Mouse (Mus musculus): ENCODE data around the gene Trim14. TPM values are rescaled to one million over a fixed set of nuclear protein-coding genes. Genes with fewer than 3 reads are reported as not detected.

Gene Trim14
- total and polyA plus RNA-seq, 2 experiments from 2014 or later: 0.46 to 10.9 TPM

- peaks cover 45% of the 10 kb centered on the region for H3K36me3 ChIP-seq (replicated peaks; ENCODE audit: control insufficient read depth, insufficient read depth, low read length)
- no peak overlapping the region for H3K27ac ChIP-seq (ENCODE audit: low read depth)
- ATAC-seq (ENCODE audit: insufficient read depth, low read depth) (peak; percentile 29), DNase-seq (ENCODE audit: low spot score) (peak; percentile 32)
- no peak overlapping the region for H3K4me3 ChIP-seq (ENCODE audit: low read depth, low read length)
- no peaks in the 10 kb centered on the region for H3K27me3 ChIP-seq (ENCODE audit: control insufficient read depth, insufficient read depth, low read length)
- H3K4me1 ChIP-seq (ENCODE audit: control insufficient read depth, insufficient read depth): no peaks in the 10 kb centered on the region
- no peak for TF ChIP-seq EP300 (IDR thresholded peaks at IDR 0.05; ENCODE audit: low read depth)
- peak; percentile 90 for TF ChIP-seq CTCF (IDR thresholded peaks at IDR 0.05; ENCODE audit: low read depth)
- 52% methylated on average over 4 of the region's 4 CpGs for WGBS
- H3K9ac ChIP-seq (replicated peaks; ENCODE audit: low read depth, low read length): no peak overlapping the region
- H3K9me3 ChIP-seq (replicated peaks; ENCODE audit: control insufficient read depth, low read length): no peaks in the 10 kb centered on the region
- no peak overlapping the region for H3K4me2 ChIP-seq (ENCODE audit: low read depth, low read length)
Observed at GRCm38 (mm10) chr4:46497286-46497892, 38.6 kb downstream of the Trim14 start.

GRCm38 (mm10) chr4:46495543-46495942 is 40.4 kb downstream of the Trim14 start:
- Histone ChIP-seq H3K4me1 (ENCODE audit: control insufficient read depth, insufficient read depth) (no peaks in the 10 kb centered on the region), H3K9ac (replicated peaks; ENCODE audit: low read depth, low read length) (no peak overlapping the region), H3K36me3 (replicated peaks; ENCODE audit: control insufficient read depth, insufficient read depth, low read length) (peaks cover 30% of the 10 kb centered on the region), H3K27me3 (ENCODE audit: control insufficient read depth, insufficient read depth, low read length) (no peaks in the 10 kb centered on the region), H3K9me3 (replicated peaks; ENCODE audit: control insufficient read depth, low read length) (no peaks in the 10 kb centered on the region), H3K4me3 (ENCODE audit: low read depth, low read length) (no peak overlapping the region), H3K4me2 (ENCODE audit: low read depth, low read length) (no peak overlapping the region), H3K27ac (ENCODE audit: low read depth) (no peak overlapping the region)
- no peak for TF ChIP-seq CTCF (IDR thresholded peaks at IDR 0.05; ENCODE audit: low read depth)
- no peak for TF ChIP-seq EP300 (IDR thresholded peaks at IDR 0.05; ENCODE audit: low read depth)
- peak; percentile 1 for DNase-seq (ENCODE audit: low spot score)
- no peak for ATAC-seq (ENCODE audit: insufficient read depth, low read depth)
- WGBS: 87% methylated on average over 12 of the region's 12 CpGs

- 92% methylated on average over 6 of the region's 6 CpGs for WGBS
- H3K27ac ChIP-seq (ENCODE audit: low read depth): no peak overlapping the region
- H3K36me3 ChIP-seq (replicated peaks; ENCODE audit: control insufficient read depth, insufficient read depth, low read length): peaks cover 24% of the 10 kb centered on the region
Observed at GRCm38 (mm10) chr4:46493071-46493470, 42.9 kb downstream of the Trim14 start.

GRCm38 (mm10) chr4:46489028-46489925 is 46.7 kb downstream of the Trim14 start, which contains the start of gene Nans:
Nans (plus strand) TSS chr4:46489248.
- peak within 1 kb of the TSS; percentile 90 for H3K4me2 ChIP-seq (ENCODE audit: low read depth, low read length)
- no peak for TF ChIP-seq EP300 (IDR thresholded peaks at IDR 0.05; ENCODE audit: low read depth)
- under 1% methylated on average over 57 of the region's 58 CpGs for WGBS
- H3K4me1 ChIP-seq (ENCODE audit: control insufficient read depth, insufficient read depth): peaks cover 12% of the 10 kb centered on the region
- DNase-seq (ENCODE audit: low spot score) (peak; percentile 93), ATAC-seq (ENCODE audit: insufficient read depth, low read depth) (peak; percentile 96)
- no peaks in the 10 kb centered on the region for H3K27me3 ChIP-seq (ENCODE audit: control insufficient read depth, insufficient read depth, low read length)
- H3K4me3 ChIP-seq (ENCODE audit: low read depth, low read length): peak within 1 kb of the TSS; percentile 84
- peak within 1 kb of the TSS; percentile 50 for H3K27ac ChIP-seq (ENCODE audit: low read depth)
- no peaks in the 10 kb centered on the region for H3K9me3 ChIP-seq (replicated peaks; ENCODE audit: control insufficient read depth, low read length)
- peak within 1 kb of the TSS; percentile 78 for H3K9ac ChIP-seq (replicated peaks; ENCODE audit: low read depth, low read length)
- peaks cover 19% of the 10 kb centered on the region for H3K36me3 ChIP-seq (replicated peaks; ENCODE audit: control insufficient read depth, insufficient read depth, low read length)

More at GRCm38 (mm10) chr4:46493071-46493470, 42.9 kb downstream of the Trim14 start:
- Histone ChIP-seq H3K9ac (replicated peaks; ENCODE audit: low read depth, low read length) (no peak overlapping the region), H3K4me3 (ENCODE audit: low read depth, low read length) (no peak overlapping the region), H3K9me3 (replicated peaks; ENCODE audit: control insufficient read depth, low read length) (no peaks in the 10 kb centered on the region), H3K4me1 (ENCODE audit: control insufficient read depth, insufficient read depth) (no peaks in the 10 kb centered on the region), H3K4me2 (ENCODE audit: low read depth, low read length) (no peak overlapping the region), H3K27me3 (ENCODE audit: control insufficient read depth, insufficient read depth, low read length) (no peaks in the 10 kb centered on the region)
- TF ChIP-seq CTCF (IDR thresholded peaks at IDR 0.05; ENCODE audit: low read depth) (no peak), EP300 (IDR thresholded peaks at IDR 0.05; ENCODE audit: low read depth) (no peak)
- ATAC-seq (ENCODE audit: insufficient read depth, low read depth): no peak
- no peak for DNase-seq (ENCODE audit: low spot score)

GRCm38 (mm10) chr4:46487348-46487747 is 48.6 kb downstream of the Trim14 start:
- 76% methylated on average over 5 of the region's 5 CpGs for WGBS
- no peak for TF ChIP-seq EP300 (IDR thresholded peaks at IDR 0.05; ENCODE audit: low read depth)
- no peak for TF ChIP-seq CTCF (IDR thresholded peaks at IDR 0.05; ENCODE audit: low read depth)
- peaks cover under 1% of the 10 kb centered on the region; the same call in 1 of the 2 replicates for H3K36me3 ChIP-seq (replicated peaks; ENCODE audit: control insufficient read depth, insufficient read depth, low read length)
- DNase-seq (ENCODE audit: low spot score) (no peak), ATAC-seq (ENCODE audit: insufficient read depth, low read depth) (no peak)
- H3K27ac ChIP-seq (ENCODE audit: low read depth): peak overlapping the region; percentile 3; the same call in 1 of the 2 replicates
- no peak overlapping the region for H3K9ac ChIP-seq (replicated peaks; ENCODE audit: low read depth, low read length)
- no peak overlapping the region for H3K4me3 ChIP-seq (ENCODE audit: low read depth, low read length)
- H3K9me3 ChIP-seq (replicated peaks; ENCODE audit: control insufficient read depth, low read length): no peaks in the 10 kb centered on the region
- H3K4me1 ChIP-seq (ENCODE audit: control insufficient read depth, insufficient read depth): peaks cover 12% of the 10 kb centered on the region
- no peak overlapping the region for H3K4me2 ChIP-seq (ENCODE audit: low read depth, low read length)
- no peaks in the 10 kb centered on the region for H3K27me3 ChIP-seq (ENCODE audit: control insufficient read depth, insufficient read depth, low read length)
